Mouse (Mus musculus) bone marrow, adult 2 months (tissue): ENCODE measurements around the gene Tspan9.

Source experiments
- CTCF ChIP-seq: fragments of 200-500 bp; IDR thresholded peaks from 2 replicates; pipeline ENCODE4 v1.5.1; 2011; ENCODE audit warnings: low read length, control low read depth; ENCODE audit not compliant: control insufficient read depth, insufficient read depth
- POLR2A ChIP-seq: fragments of 200-500 bp; IDR thresholded peaks from 2 replicates; pipeline ENCODE4 v1.6.1; 2011; ENCODE audit warnings: low read depth, mild to moderate bottlenecking, control low read depth, low read length, borderline replicate concordance; ENCODE audit not compliant: control insufficient read depth

DNA sequence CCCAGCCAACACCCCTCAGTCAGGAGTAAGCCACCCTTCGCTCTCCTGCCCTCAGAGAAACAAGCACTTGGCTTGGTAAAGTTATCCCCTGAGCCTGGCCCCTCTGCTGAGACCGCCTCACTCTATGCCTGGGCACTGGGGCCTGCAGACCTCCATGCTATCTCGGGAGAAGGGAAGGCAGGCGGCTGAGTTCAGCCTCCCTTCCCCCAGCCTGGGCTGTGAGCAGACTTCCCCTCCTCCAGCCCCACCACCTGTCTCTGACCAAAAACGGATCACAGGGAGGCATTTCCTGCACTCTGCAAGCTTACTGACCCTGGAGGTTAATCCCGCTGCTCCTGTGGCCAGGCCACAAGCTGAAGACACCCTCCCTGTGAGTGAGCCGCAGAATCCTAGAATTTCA, 77.4 kb downstream of the Tspan9 start:
- TF ChIP-seq POLR2A (no peak), CTCF (no peak)
